ENCODE assay signal across 20 mouse cellular contexts in the genomic region with DNA sequence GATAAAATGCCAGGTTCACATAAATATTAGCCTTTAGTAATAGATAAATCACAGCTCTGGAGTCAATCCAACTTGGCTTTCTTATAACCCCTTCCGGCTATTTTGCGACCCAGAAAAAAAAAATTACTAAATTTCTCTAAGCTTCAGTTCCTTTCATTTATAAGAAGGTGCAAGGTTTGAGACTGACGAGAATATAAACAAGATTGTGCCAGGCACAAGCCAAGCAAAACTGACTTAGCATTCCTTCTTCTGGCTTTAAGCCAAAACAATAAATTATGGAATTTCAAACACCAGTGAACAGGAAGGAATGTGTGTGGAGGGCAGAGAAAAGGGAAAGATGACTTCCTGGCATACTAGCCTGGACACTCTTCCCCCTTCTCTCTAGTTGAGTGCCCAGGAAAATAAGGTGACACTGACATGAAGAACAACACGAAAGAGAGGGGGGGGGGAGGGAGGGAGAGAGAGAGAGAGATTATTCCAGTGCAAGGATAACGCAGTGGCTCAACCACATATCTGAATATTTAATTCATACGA. TPM values are rescaled to one million over a fixed set of nuclear protein-coding genes. Genes with fewer than 3 reads are reported as not detected.
DNase-seq lines count a peak whose midpoint lies in the region; ATAC-seq and TF ChIP-seq lines count a peak whose summit lies in the region.
"Had no signal": no experiment of that assay in that cellular context is flagged by ENCODE, and none has a peak within 500 bp of the region (broad histone marks: within the 10 kb centered on the region; RNA-seq: fewer than 3 reads in every experiment).

No protein-coding gene starts in this region.

- no peaks in the 10 kb centered on the region for H3K27me3 ChIP-seq in lung, embryonic 15.5 days
- H3K27me3 ChIP-seq in Patski: no peaks in the 10 kb centered on the region
- H3K27me3 ChIP-seq: forebrain, embryonic 12.5 days; heart, embryonic 15.5 days; midbrain, embryonic 12.5 days; stomach, embryonic 15.5 days had no signal

- POLR2A ChIA-PET in Patski (lab: Charles Lee): interaction anchor here (1.4 kb wide), 1 partner anchor 46 kb away, joined by 6 read pairs; no protein-coding TSS in a partner anchor

- no peak overlapping the region for H3K4me2 ChIP-seq in lung, embryonic 15.5 days
- H3K4me2 ChIP-seq: forebrain, embryonic 12.5 days; heart, embryonic 15.5 days; hindbrain, embryonic 14.5 days; liver, embryonic 11.5 days; midbrain, embryonic 12.5 days; stomach, embryonic 15.5 days had no signal

- H3K4me1 ChIP-seq in lung, embryonic 15.5 days: peaks cover 6% of the 10 kb centered on the region; the same call in 1 of the 2 replicates
- H3K4me1 ChIP-seq: forebrain, embryonic 12.5 days; midbrain, embryonic 12.5 days; stomach, embryonic 15.5 days had no signal

- ATAC-seq in lung, embryonic 15.5 days (ENCODE audit: borderline replicate concordance, extremely low read depth, low FRiP score, low TSS enrichment): peak; percentile 50; the same call in 1 of the 2 replicates
- ATAC-seq in Patski: peak; percentile 89
- ATAC-seq: inflammation-experienced regulatory T-cells, adult 6 months; liver, postnatal 0 days had no signal

- no peak overlapping the region for H3K27ac ChIP-seq in lung, embryonic 15.5 days
- H3K27ac ChIP-seq: forebrain, embryonic 12.5 days; heart, embryonic 15.5 days; hindbrain, embryonic 14.5 days; midbrain, embryonic 12.5 days; stomach, embryonic 15.5 days had no signal

- no peak for TF ChIP-seq CTCF in Patski (IDR thresholded peaks at IDR 0.05)

- DNase-seq in kidney, adult 9 months: peak; percentile 29
- DNase-seq in kidney, postnatal 25 days: no peak
- no peak for DNase-seq in lung, postnatal 25 days (ENCODE audit: low spot score)
- peak; percentile 50 for DNase-seq in Patski (ENCODE audit: low read depth, low spot score)
- peak; percentile 34 for DNase-seq in mesoderm, embryonic 11.5 days (ENCODE audit: low read depth, low spot score)
- no peak for DNase-seq in layer of hippocampus, adult 11-12 months (ENCODE audit: low spot score)
- DNase-seq in adrenal gland, postnatal 4 days (ENCODE audit: low spot score in 2 of 2): no peak
- DNase-seq: cerebellum, adult 11 months; cerebellum, postnatal 10 days; heart, postnatal 36 days; liver, postnatal 0 days; thymus, postnatal 25 days had no signal

- in situ Hi-C loops in Patski (cut with MboI; ENCODE audit: low pct_unique_long_range_greater_than_20kb): no loop called here

- no peak overlapping the region for H3K4me3 ChIP-seq in lung, embryonic 15.5 days
- H3K4me3 ChIP-seq: forebrain, embryonic 12.5 days; heart, embryonic 15.5 days; midbrain, embryonic 12.5 days; stomach, embryonic 15.5 days had no signal

- WGBS in lung, embryonic 15.5 days: 21% methylated on average over 6 of the region's 6 CpGs

- H3K9me3 ChIP-seq in lung, embryonic 15.5 days: no peaks in the 10 kb centered on the region
- H3K9me3 ChIP-seq: heart, embryonic 15.5 days; stomach, embryonic 15.5 days had no signal

- CTCF ChIA-PET in Patski (lab: Charles Lee): interaction anchor here (1.3 kb wide), 1 partner anchor 45 kb away, joined by 3 read pairs; no protein-coding TSS in a partner anchor

- H3K36me3 ChIP-seq in lung, embryonic 15.5 days: no peaks in the 10 kb centered on the region
- H3K36me3 ChIP-seq: forebrain, embryonic 12.5 days; heart, embryonic 15.5 days; midbrain, embryonic 12.5 days; stomach, embryonic 15.5 days had no signal

- no peak overlapping the region for H3K9ac ChIP-seq in lung, embryonic 15.5 days
- H3K9ac ChIP-seq: forebrain, embryonic 12.5 days; heart, embryonic 15.5 days; hindbrain, embryonic 14.5 days; liver, postnatal 0 days; midbrain, embryonic 12.5 days; stomach, embryonic 15.5 days had no signal

RNA-seq across cellular contexts. Expression of a gene that starts 13.1 kb away (rescaled TPM):
- polyA plus RNA-seq in lung, embryonic 15.5 days (2015; fragmentation: Nextera tagmentation; extraction: Ambion mirVana): 11.0 and 12.7 TPM in 2 replicates
- 14.7 TPM for polyA plus RNA-seq in Patski (2021)
- total RNA-seq in adrenal gland, postnatal 4 days (2021): 10 to 100 TPM; 20.3 to 23.1 TPM

Comparison
In these comparisons a context has a peak if more than half of its experiments do, and no peak if none do; other contexts are left out.
1. DNase-seq: peak in kidney, adult 9 months (single experiment), Patski (single experiment) and mesoderm, embryonic 11.5 days (single experiment); none in kidney, postnatal 25 days (0 of 2), lung, postnatal 25 days (single experiment), layer of hippocampus, adult 11-12 months (single experiment) and adrenal gland, postnatal 4 days (0 of 2).